Mouse (Mus musculus): ENCODE results near the gene Gmppa.

Gmppa gene

GRCm38 (mm10) chr1:75435475-75436328 is at the start of gene Gmppa:
TSS of gene Gmppa (plus strand) at chr1:75435930.
- peak; percentile 85 for DNase-seq (ENCODE audit: low spot score)

GRCm38 (mm10) chr1:75386149-75386548 is 49.6 kb upstream of the Gmppa start:
- DNase-seq (ENCODE audit: low spot score), result no peak

GRCm38 (mm10) chr1:75387469-75387928 is 48.2 kb upstream of the Gmppa start:
- DNase-seq (ENCODE audit: low spot score), result no peak

- peak; percentile 42 for DNase-seq (ENCODE audit: low spot score)
These were observed 47.5 kb upstream of the Gmppa start for GRCm38 (mm10) chr1:75387929-75388897.

GRCm38 (mm10) chr1:75388898-75389515 is 46.7 kb upstream of the Gmppa start:
- DNase-seq (ENCODE audit: low spot score), result no peak

GRCm38 (mm10) chr1:75393139-75393538 is 42.6 kb upstream of the Gmppa start:
- no peak for DNase-seq (ENCODE audit: low spot score)

- DNase-seq (ENCODE audit: low spot score), result no peak
These were observed 41.9 kb upstream of the Gmppa start for GRCm38 (mm10) chr1:75393846-75394245.

GRCm38 (mm10) chr1:75398761-75399402 is 36.8 kb upstream of the Gmppa start:
- DNase-seq (ENCODE audit: low spot score), result peak; percentile 86

- peak; percentile 79 for DNase-seq (ENCODE audit: low spot score)
These were observed 35.8 kb upstream of the Gmppa start for GRCm38 (mm10) chr1:75399755-75400492.

- DNase-seq (ENCODE audit: low spot score), result no peak
These were observed 35.1 kb upstream of the Gmppa start for GRCm38 (mm10) chr1:75400493-75401115.

- no peak for DNase-seq (ENCODE audit: low spot score)
These were observed 30.2 kb upstream of the Gmppa start for GRCm38 (mm10) chr1:75405547-75405946.

- DNase-seq (ENCODE audit: low spot score), result no peak
These were observed 29.6 kb upstream of the Gmppa start for GRCm38 (mm10) chr1:75406173-75406572.

- no peak for DNase-seq (ENCODE audit: low spot score)
These were observed 28.7 kb upstream of the Gmppa start for GRCm38 (mm10) chr1:75407056-75407455.

GRCm38 (mm10) chr1:75408210-75408609 is 27.5 kb upstream of the Gmppa start:
- no peak for DNase-seq (ENCODE audit: low spot score)

GRCm38 (mm10) chr1:75409950-75410349 is 25.8 kb upstream of the Gmppa start:
- no peak for DNase-seq (ENCODE audit: low spot score)

GRCm38 (mm10) chr1:75412196-75412595 is 23.5 kb upstream of the Gmppa start:
- no peak for DNase-seq (ENCODE audit: low spot score)

GRCm38 (mm10) chr1:75413749-75414148 is 22.0 kb upstream of the Gmppa start:
- DNase-seq (ENCODE audit: low spot score), result peak; percentile 64

- DNase-seq (ENCODE audit: low spot score), result no peak
These were observed 13.9 kb upstream of the Gmppa start for GRCm38 (mm10) chr1:75421794-75422193.

- peak; percentile 18 for DNase-seq (ENCODE audit: low spot score)
These were observed 13.4 kb upstream of the Gmppa start for GRCm38 (mm10) chr1:75422216-75422822.
